In genomic region chr2:84812676-84813075, GRCm38 (mm10) we compare ENCODE assay signal across 28 mouse cellular contexts. TPM values are rescaled to one million over a fixed set of nuclear protein-coding genes. Genes with fewer than 3 reads are reported as not detected.
DNase-seq lines count a peak whose midpoint lies in the region; ATAC-seq and TF ChIP-seq lines count a peak whose summit lies in the region.
"Had no signal": no experiment of that assay in that cellular context is flagged by ENCODE, and none has a peak within 500 bp of the region (broad histone marks: within the 10 kb centered on the region; RNA-seq: fewer than 3 reads in every experiment).

No protein-coding gene starts in this region.

- ATAC-seq in heart, embryonic 14.5 days (ENCODE audit: insufficient number of reproducible peaks, insufficient read depth, low FRiP score, low read depth): no peak
- no peak for ATAC-seq in liver, embryonic 13.5 days (ENCODE audit: low read depth)
- ATAC-seq: forebrain, embryonic 13.5 days; midbrain, embryonic 15.5 days had no signal

- H3K27ac ChIP-seq in heart, embryonic 14.5 days (replicated peaks in 1 of 2; ENCODE audit: control insufficient read depth in 1 of 2, insufficient read depth in 1 of 2, low read depth in 2 of 2, low read length in 2 of 2): peak overlapping the region; percentile 64 to 71; a peak in 3 of 4 replicates
- H3K27ac ChIP-seq in MEL (ENCODE audit: control insufficient read depth, low read depth, low read length): peak overlapping the region; percentile 67
- H3K27ac ChIP-seq in liver, embryonic 13.5 days: peak overlapping the region; percentile 98
- no peak overlapping the region for H3K27ac ChIP-seq in embryonic facial prominence, embryonic 10.5 days (replicated peaks)
- H3K27ac ChIP-seq: forebrain, embryonic 13.5 days; hindbrain, embryonic 12.5 days; kidney, postnatal 0 days; limb, embryonic 15.5 days; midbrain, embryonic 15.5 days; stomach, embryonic 15.5 days had no signal

- no peak overlapping the region for H3K4me2 ChIP-seq in heart, embryonic 14.5 days (ENCODE audit: low read length)
- H3K4me2 ChIP-seq in liver, embryonic 13.5 days: peak overlapping the region; percentile 75
- H3K4me2 ChIP-seq: forebrain, embryonic 13.5 days; hindbrain, embryonic 12.5 days; limb, embryonic 15.5 days; midbrain, embryonic 15.5 days; stomach, embryonic 15.5 days had no signal

- no peaks in the 10 kb centered on the region for H3K9me3 ChIP-seq in heart, embryonic 14.5 days (ENCODE audit: control insufficient read depth, low read length)
- no peaks in the 10 kb centered on the region for H3K9me3 ChIP-seq in MEL (replicated peaks; ENCODE audit: insufficient read depth, low read length)
- H3K9me3 ChIP-seq in liver, embryonic 13.5 days (replicated peaks): no peaks in the 10 kb centered on the region; the same call in 1 of the 2 replicates
- H3K9me3 ChIP-seq in embryonic facial prominence, embryonic 10.5 days: no peaks in the 10 kb centered on the region
- H3K9me3 ChIP-seq: forebrain, embryonic 13.5 days; limb, embryonic 15.5 days; midbrain, embryonic 15.5 days; stomach, embryonic 15.5 days had no signal

- peaks cover 18 to 23% of the 10 kb centered on the region in 2 experiments for H3K4me1 ChIP-seq in heart, embryonic 14.5 days (ENCODE audit: control insufficient read depth in 2 of 2, insufficient read depth in 2 of 2, low read length in 2 of 2)
- peaks cover 4 to 15% of the 10 kb centered on the region in 2 experiments; a peak in 3 of 4 replicates for H3K4me1 ChIP-seq in MEL (ENCODE audit: control insufficient read depth in 1 of 2, insufficient read depth in 2 of 2, low read length in 2 of 2)
- H3K4me1 ChIP-seq in liver, embryonic 13.5 days (replicated peaks): peaks cover 74% of the 10 kb centered on the region
- H3K4me1 ChIP-seq in embryonic facial prominence, embryonic 10.5 days: peaks cover 7% of the 10 kb centered on the region
- H3K4me1 ChIP-seq: forebrain, embryonic 13.5 days had no signal

- 78% methylated on average over 6 of the region's 6 CpGs for WGBS in heart, embryonic 14.5 days
- 65% methylated on average over 6 of the region's 6 CpGs for WGBS in liver, embryonic 13.5 days (ENCODE audit: insufficient replicate concordance)
- WGBS in embryonic facial prominence, embryonic 10.5 days: 80% methylated on average over 6 of the region's 6 CpGs

- 0 out of 2 replicates have a peak, but pooled peaks cover 4% of the 10 kb centered on the region for H3K36me3 ChIP-seq in heart, embryonic 14.5 days (ENCODE audit: control insufficient read depth, insufficient read depth, low read length)
- peaks cover 0 to 15% of the 10 kb centered on the region in 2 experiments; a peak in 2 of 4 replicates for H3K36me3 ChIP-seq in MEL (ENCODE audit: control insufficient read depth in 1 of 2, insufficient read depth in 2 of 2, low read length in 2 of 2)
- H3K36me3 ChIP-seq in liver, embryonic 13.5 days: peaks cover 34% of the 10 kb centered on the region
- H3K36me3 ChIP-seq in embryonic facial prominence, embryonic 10.5 days (replicated peaks): no peaks in the 10 kb centered on the region
- H3K36me3 ChIP-seq: hindbrain, embryonic 12.5 days; limb, embryonic 15.5 days; midbrain, embryonic 15.5 days; stomach, embryonic 15.5 days had no signal

- no peaks in the 10 kb centered on the region for H3K79me2 ChIP-seq in MEL (ENCODE audit: control insufficient read depth, insufficient read depth, low read length, poor library complexity)

- TF ChIP-seq EP300 in MEL (IDR thresholded peaks at IDR 0.05; ENCODE audit: low read depth in 1 of 2, low read length in 2 of 2): no peak

- no peak overlapping the region for H3K9ac ChIP-seq in heart, embryonic 14.5 days (ENCODE audit: low read length)
- no peak overlapping the region for H3K9ac ChIP-seq in MEL (ENCODE audit: control insufficient read depth, low read depth, low read length, poor library complexity, severe bottlenecking)
- peak overlapping the region; percentile 76 for H3K9ac ChIP-seq in liver, embryonic 13.5 days
- H3K9ac ChIP-seq: forebrain, embryonic 13.5 days; hindbrain, embryonic 12.5 days; limb, embryonic 15.5 days; midbrain, embryonic 15.5 days; stomach, embryonic 15.5 days had no signal

- TF ChIP-seq RAD21 in MEL (IDR thresholded peaks at IDR 0.05; ENCODE audit: low read depth, low read length): no peak

- no peaks in the 10 kb centered on the region for H3K27me3 ChIP-seq in heart, embryonic 14.5 days (ENCODE audit: control insufficient read depth, insufficient read depth, low read length)
- no peaks in the 10 kb centered on the region for H3K27me3 ChIP-seq in MEL (ENCODE audit: control insufficient read depth in 1 of 2, insufficient read depth in 2 of 2, low read length in 2 of 2)
- peaks cover 24% of the 10 kb centered on the region for H3K27me3 ChIP-seq in liver, embryonic 13.5 days
- no peaks in the 10 kb centered on the region for H3K27me3 ChIP-seq in embryonic facial prominence, embryonic 10.5 days (replicated peaks; ENCODE audit: low read depth, poor library complexity, severe bottlenecking)
- H3K27me3 ChIP-seq: forebrain, embryonic 13.5 days; hindbrain, embryonic 12.5 days; limb, embryonic 15.5 days; midbrain, embryonic 15.5 days; stomach, embryonic 15.5 days had no signal

- TF ChIP-seq POLR2A in MEL (IDR thresholded peaks at IDR 0.05; ENCODE audit: control insufficient read depth in 1 of 2, insufficient read depth in 1 of 2, low read depth in 1 of 2, low read length in 2 of 2, poor library complexity in 1 of 2): no peak

- H3K4me3 ChIP-seq in heart, embryonic 14.5 days (ENCODE audit: control insufficient read depth in 1 of 2, insufficient read depth in 1 of 2, low read depth in 1 of 2, low read length in 2 of 2): no peak overlapping the region
- H3K4me3 ChIP-seq in MEL (ENCODE audit: control insufficient read depth in 1 of 2, insufficient read depth in 1 of 2, low read depth in 2 of 2, low read length in 2 of 2): no peak overlapping the region
- H3K4me3 ChIP-seq in liver, embryonic 13.5 days (replicated peaks): peak overlapping the region; percentile 41
- H3K4me3 ChIP-seq in embryonic facial prominence, embryonic 10.5 days: no peak overlapping the region
- H3K4me3 ChIP-seq: forebrain, embryonic 13.5 days; hindbrain, embryonic 12.5 days; limb, embryonic 15.5 days; midbrain, embryonic 15.5 days; myocyte; stomach, embryonic 15.5 days had no signal

- no peak for TF ChIP-seq CTCF in MEL (IDR thresholded peaks at IDR 0.05 in 2 of 3, conservative IDR thresholded peaks at IDR 0.05 in 1 of 3; ENCODE audit: control insufficient read depth in 1 of 3, insufficient read depth in 1 of 3, low read depth in 2 of 3, low read length in 3 of 3, poor library complexity in 1 of 3, severe bottlenecking in 1 of 3)

- no peak for DNase-seq in heart, adult 18-20 months
- DNase-seq in MEL (ENCODE audit: low read depth, low spot score): no peak
- DNase-seq in c-Kit-positive CD71-positive TER-119-positive erythroid progenitor cells, embryonic 14.5 days (ENCODE audit: low spot score): peak; percentile 30
- peak; percentile 16 for DNase-seq in liver, embryonic 13.5 days
- DNase-seq in kidney, postnatal 14 days: no peak
- no peak for DNase-seq in frontal cortex, postnatal 25 days (ENCODE audit: low spot score in 2 of 2)
- no peak for DNase-seq in embryonic facial prominence, embryonic 10.5 days (ENCODE audit: low spot score)
- DNase-seq: cerebellum, adult 9-10 months; gastrocnemius, postnatal 10 days; kidney, adult 2 months; left cerebral cortex, postnatal 4 days; lung, postnatal 4 days; right cerebral cortex, adult 18-20 months; thymus, postnatal 25 days had no signal

RNA-seq across cellular contexts. Expression of gene Smtnl1, which starts 9.8 kb away (rescaled TPM):
- 0.11 and 0.19 TPM in 2 replicates for polyA plus RNA-seq in heart, embryonic 14.5 days (2014; fragmentation: Nextera tagmentation; extraction: Ambion mirVana)
- not detected for total RNA-seq in heart, adult 18-20 months (2021)
- not detected in 2 replicates for total RNA-seq in MEL (2012; rRNA removed)
- polyA plus RNA-seq in MEL (2012; ENCODE audit: insufficient read depth in 1 of 2, insufficient read length in 2 of 2, low read depth in 1 of 2, low replicate concordance in 2 of 2, missing spikeins in 1 of 2): not detected
- 0.23 and 0.24 TPM in 2 replicates for polyA plus RNA-seq in liver, embryonic 13.5 days (2015; fragmentation: Nextera tagmentation; extraction: Ambion mirVana)
- polyA plus RNA-seq in embryonic facial prominence, embryonic 10.5 days (2016; fragmentation: Nextera tagmentation; extraction: Ambion mirVana): 0.21 and 0.27 TPM in 2 replicates
- total RNA-seq: layer of hippocampus, postnatal 14 days; left cerebral cortex, adult 8-10 months; left cerebral cortex, postnatal 4 days; megakaryocyte-erythroid progenitor cell, adult 5-6 weeks had no signal
- polyA plus RNA-seq: frontal cortex, adult 2 months; hindbrain, embryonic 12.5 days; intestine, embryonic 14.5 days; midbrain, embryonic 15.5 days; neural tube, embryonic 14.5 days had no signal

RNA-seq across cellular contexts. Expression of gene Ube2l6, which starts 14.0 kb away (rescaled TPM):
- polyA plus RNA-seq in heart, embryonic 14.5 days (2014; fragmentation: Nextera tagmentation; extraction: Ambion mirVana): 59.4 and 82.6 TPM in 2 replicates
- total RNA-seq in heart, adult 18-20 months (2021): 10 to 100 TPM; 30.0 to 33.2 TPM
- 8.8 and 17.5 TPM in 2 replicates for total RNA-seq in MEL (2012; rRNA removed)
- 10 to 100 TPM in 1 of 2 experiments, not detected in 1; 37.0 TPM for polyA plus RNA-seq in MEL (2012; ENCODE audit: insufficient read depth in 1 of 2, insufficient read length in 2 of 2, low read depth in 1 of 2, low replicate concordance in 2 of 2, missing spikeins in 1 of 2)
- polyA plus RNA-seq in liver, embryonic 13.5 days (2015; fragmentation: Nextera tagmentation; extraction: Ambion mirVana): 404 and 444 TPM in 2 replicates
- 22.7 and 25.8 TPM in 2 replicates for polyA plus RNA-seq in embryonic facial prominence, embryonic 10.5 days (2016; fragmentation: Nextera tagmentation; extraction: Ambion mirVana)

RNA-seq across cellular contexts. Expression of gene Timm10, which starts 14.1 kb away (rescaled TPM):
- 90.3 and 94.1 TPM in 2 replicates for polyA plus RNA-seq in heart, embryonic 14.5 days (2014; fragmentation: Nextera tagmentation; extraction: Ambion mirVana)
- total RNA-seq in heart, adult 18-20 months (2021): 100 to 1,000 TPM; 109 to 146 TPM
- 165 and 193 TPM in 2 replicates for total RNA-seq in MEL (2012; rRNA removed)
- 100 to 1,000 TPM in 1 of 2 experiments, not detected in 1; 129 TPM for polyA plus RNA-seq in MEL (2012; ENCODE audit: insufficient read depth in 1 of 2, insufficient read length in 2 of 2, low read depth in 1 of 2, low replicate concordance in 2 of 2, missing spikeins in 1 of 2)
- polyA plus RNA-seq in liver, embryonic 13.5 days (2015; fragmentation: Nextera tagmentation; extraction: Ambion mirVana): 46.8 and 51.5 TPM in 2 replicates
- polyA plus RNA-seq in embryonic facial prominence, embryonic 10.5 days (2016; fragmentation: Nextera tagmentation; extraction: Ambion mirVana): 64.9 and 65.8 TPM in 2 replicates

RNA-seq across cellular contexts. Expression of gene Slc43a1, which starts 26.0 kb away (rescaled TPM):
- 9.2 and 10.5 TPM in 2 replicates for polyA plus RNA-seq in heart, embryonic 14.5 days (2014; fragmentation: Nextera tagmentation; extraction: Ambion mirVana)
- total RNA-seq in heart, adult 18-20 months (2021): 1 to 10 TPM; 2.6 to 3.3 TPM
- total RNA-seq in MEL (2012; rRNA removed): 93.3 and 131 TPM in 2 replicates
- polyA plus RNA-seq in MEL (2012; ENCODE audit: insufficient read depth in 1 of 2, insufficient read length in 2 of 2, low read depth in 1 of 2, low replicate concordance in 2 of 2, missing spikeins in 1 of 2): 100 to 1,000 TPM in 1 of 2 experiments, 10 to 100 TPM in 1; 69.8 to 108 TPM
- polyA plus RNA-seq in liver, embryonic 13.5 days (2015; fragmentation: Nextera tagmentation; extraction: Ambion mirVana): 138 and 178 TPM in 2 replicates
- 30.4 and 35.4 TPM in 2 replicates for polyA plus RNA-seq in embryonic facial prominence, embryonic 10.5 days (2016; fragmentation: Nextera tagmentation; extraction: Ambion mirVana)

RNA-seq across cellular contexts. Expression of gene Serping1, which starts 37.4 kb away (rescaled TPM):
- polyA plus RNA-seq in heart, embryonic 14.5 days (2014; fragmentation: Nextera tagmentation; extraction: Ambion mirVana): 37.9 and 46.6 TPM in 2 replicates
- 10 to 100 TPM; 64.0 to 71.6 TPM for total RNA-seq in heart, adult 18-20 months (2021)
- total RNA-seq in MEL (2012; rRNA removed): not detected in 2 replicates
- not detected for polyA plus RNA-seq in MEL (2012; ENCODE audit: insufficient read depth in 1 of 2, insufficient read length in 2 of 2, low read depth in 1 of 2, low replicate concordance in 2 of 2, missing spikeins in 1 of 2)
- 34.0 and 39.6 TPM in 2 replicates for polyA plus RNA-seq in liver, embryonic 13.5 days (2015; fragmentation: Nextera tagmentation; extraction: Ambion mirVana)
- polyA plus RNA-seq in embryonic facial prominence, embryonic 10.5 days (2016; fragmentation: Nextera tagmentation; extraction: Ambion mirVana): 16.6 and 18.7 TPM in 2 replicates
- total RNA-seq: megakaryocyte-erythroid progenitor cell, adult 5-6 weeks had no signal

Comparison
In these comparisons a context has a peak if more than half of its experiments do, and no peak if none do; other contexts are left out.
1. DNase-seq: peak in c-Kit-positive CD71-positive TER-119-positive erythroid progenitor cells, embryonic 14.5 days (single experiment) and liver, embryonic 13.5 days (single experiment); none in heart, adult 18-20 months (0 of 2), MEL (single experiment), kidney, postnatal 14 days (single experiment), frontal cortex, postnatal 25 days (0 of 2) and embryonic facial prominence, embryonic 10.5 days (single experiment).